Mouse (Mus musculus) ovary, adult 18-20 months (tissue): Measurements from ENCODE around the gene Rfk.

Experiments used
- DNase-seq: peaks from one replicate; pipeline ENCODE4 v3.0.0; 2022; ENCODE audit warnings: low spot score, mixed read lengths

The Rfk gene

GRCm38 (mm10) chr19:17385022-17385421 is 8.8 kb upstream of the Rfk start:
- DNase-seq = no peak

GRCm38 (mm10) chr19:17385426-17385825 is 8.4 kb upstream of the Rfk start:
- DNase-seq = no peak

GRCm38 (mm10) chr19:17386424-17386823 is 7.4 kb upstream of the Rfk start:
- no peak for DNase-seq

- no peak for DNase-seq
Observed at GRCm38 (mm10) chr19:17388404-17388803, 5.4 kb upstream of the Rfk start.

- DNase-seq = no peak
Observed at GRCm38 (mm10) chr19:17392866-17393265, 977 bp upstream of the Rfk start.

GRCm38 (mm10) chr19:17396802-17397201 is 3.0 kb downstream of the Rfk start:
- DNase-seq = no peak

- DNase-seq = no peak
Observed at GRCm38 (mm10) chr19:17397922-17398321, 4.1 kb downstream of the Rfk start.

GRCm38 (mm10) chr19:17399965-17400364 is 6.1 kb downstream of the Rfk start:
- DNase-seq = no peak

GRCm38 (mm10) chr19:17400571-17400970 is 6.7 kb downstream of the Rfk start:
- DNase-seq = no peak

GRCm38 (mm10) chr19:17403175-17403574 is 9.3 kb downstream of the Rfk start:
- no peak for DNase-seq

- DNase-seq = no peak
Observed at GRCm38 (mm10) chr19:17406823-17407222, 13.0 kb downstream of the Rfk start.

GRCm38 (mm10) chr19:17408591-17408990 is 14.7 kb downstream of the Rfk start:
- no peak for DNase-seq

GRCm38 (mm10) chr19:17409351-17409750 is 15.5 kb downstream of the Rfk start:
- no peak for DNase-seq

- DNase-seq = no peak
Observed at GRCm38 (mm10) chr19:17410465-17411065, 16.7 kb downstream of the Rfk start.

- DNase-seq = no peak
Observed at GRCm38 (mm10) chr19:17412915-17413459, 19.1 kb downstream of the Rfk start.

- no peak for DNase-seq
Observed at GRCm38 (mm10) chr19:17417855-17418254, 24.0 kb downstream of the Rfk start.

GRCm38 (mm10) chr19:17423306-17423705 is 29.5 kb downstream of the Rfk start:
- no peak for DNase-seq

GRCm38 (mm10) chr19:17427824-17428560 is 34.1 kb downstream of the Rfk start:
- DNase-seq = no peak

- no peak for DNase-seq
Observed at GRCm38 (mm10) chr19:17428561-17428914, 34.7 kb downstream of the Rfk start.

- DNase-seq = no peak
Observed at GRCm38 (mm10) chr19:17436651-17437050, 42.8 kb downstream of the Rfk start.

GRCm38 (mm10) chr19:17439476-17440189 is 45.8 kb downstream of the Rfk start:
- no peak for DNase-seq

- no peak for DNase-seq
Observed at GRCm38 (mm10) chr19:17443581-17443980, 49.7 kb downstream of the Rfk start.
